Mouse (Mus musculus): Measurements from ENCODE around the gene Pdk1.

The Pdk1 gene

DNA sequence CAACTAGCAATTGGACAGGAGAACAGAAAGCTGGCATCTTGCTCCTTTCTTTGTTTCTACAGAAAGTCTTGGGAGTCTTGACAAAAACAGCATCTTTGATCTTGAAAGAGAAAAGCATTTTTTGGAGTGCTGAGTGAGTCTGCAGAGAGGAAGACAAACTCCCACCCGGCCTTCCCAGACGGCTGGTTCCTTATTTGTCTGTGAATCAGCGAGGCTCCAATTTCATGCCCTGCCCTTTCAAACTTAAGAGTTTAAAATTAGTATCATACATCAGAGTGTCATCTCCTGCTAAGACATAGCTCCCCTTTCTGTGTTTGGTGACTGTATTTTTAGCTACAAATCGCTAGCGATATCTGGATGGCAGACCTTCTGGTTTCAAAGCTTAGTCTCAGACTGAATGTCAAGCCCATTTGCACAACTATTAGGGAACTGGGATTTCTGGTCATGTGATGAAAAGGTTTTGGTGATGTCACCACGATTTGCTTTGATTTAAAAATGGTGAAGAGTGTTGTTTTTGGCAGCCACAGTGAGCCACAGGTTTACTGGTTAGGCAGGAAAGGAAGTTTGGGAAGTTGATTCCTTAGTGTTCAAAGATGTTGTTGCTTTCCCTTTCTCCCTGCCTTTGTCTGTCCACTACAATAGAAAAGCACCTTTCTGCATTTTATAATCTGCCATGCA is 65.8 kb downstream of the Pdk1 start:
- no peak for DNase-seq (ENCODE audit: low spot score)

DNA sequence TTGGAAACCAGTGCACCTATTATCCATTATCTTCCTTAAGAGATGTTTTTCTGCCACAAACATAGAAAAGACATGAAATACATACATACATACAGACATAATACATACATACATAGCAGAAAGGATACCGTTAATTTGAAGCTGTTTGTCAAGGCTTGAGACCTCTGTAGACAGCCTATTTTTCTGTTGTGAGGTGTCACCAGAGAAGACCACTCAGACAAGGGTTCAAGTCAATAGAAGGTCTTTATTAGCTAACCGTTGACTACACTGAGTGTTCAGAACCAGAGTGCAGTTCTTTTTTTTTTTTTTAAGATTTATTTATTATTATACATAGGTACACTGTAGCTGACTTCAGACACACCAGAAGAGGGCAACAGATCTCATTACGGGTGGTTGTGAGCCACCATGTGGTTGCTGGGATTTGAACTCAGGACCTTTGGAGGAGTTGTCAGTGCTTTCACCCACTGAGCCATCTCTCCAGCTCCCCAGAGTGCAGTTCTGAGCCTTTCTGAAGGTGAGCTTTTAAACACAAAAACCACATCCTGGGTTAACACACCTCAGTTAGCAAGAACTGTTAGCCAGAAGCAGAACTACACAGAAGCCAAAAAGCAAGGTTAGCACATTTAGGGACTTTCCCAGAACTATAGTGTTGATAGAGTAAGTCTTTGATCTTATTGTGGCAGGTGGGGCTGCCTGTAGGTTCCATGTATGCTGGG is 68.1 kb downstream of the Pdk1 start:
- no peak for DNase-seq (ENCODE audit: low spot score)

DNA sequence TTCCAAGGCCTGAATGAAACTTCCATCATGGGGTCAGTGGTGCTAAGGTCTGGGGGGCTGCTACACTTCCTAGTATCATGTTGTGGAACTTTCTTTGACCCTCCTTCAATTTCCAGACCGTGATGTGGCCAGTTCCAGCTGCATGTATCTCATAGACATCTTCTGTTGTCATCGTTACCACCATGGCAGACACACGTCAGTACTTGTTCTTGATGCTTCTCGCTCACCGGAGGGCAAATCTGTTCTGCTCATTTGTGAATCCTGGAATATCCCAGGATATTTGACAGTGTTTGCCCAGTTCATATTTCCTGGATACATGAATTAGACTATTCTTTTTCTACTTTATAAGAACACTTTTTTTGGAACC is 68.7 kb downstream of the Pdk1 start:
- DNase-seq (ENCODE audit: low spot score), result no peak

DNA sequence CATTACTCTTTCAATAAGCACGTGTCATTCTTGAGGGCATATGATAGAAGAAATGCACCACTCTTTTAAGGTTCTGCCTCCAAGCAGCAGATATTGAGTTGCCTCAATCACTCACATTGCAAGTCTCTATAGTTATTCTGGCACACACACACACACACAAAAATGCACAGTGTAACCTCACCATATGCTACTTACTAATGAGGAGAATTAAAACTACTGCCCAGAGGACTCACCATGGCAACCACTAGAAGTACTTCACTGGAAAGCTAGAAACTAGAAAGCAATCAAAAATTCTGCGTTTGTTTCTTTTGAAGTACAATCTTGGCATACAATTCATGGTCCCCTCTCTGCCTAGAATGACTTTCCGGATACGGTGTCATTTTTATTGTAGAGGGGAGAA is 78.2 kb downstream of the Pdk1 start:
- DNase-seq (ENCODE audit: low spot score), result no peak
